Comparison of ENCODE assay signal across 24 mouse cellular contexts in the genomic region with DNA sequence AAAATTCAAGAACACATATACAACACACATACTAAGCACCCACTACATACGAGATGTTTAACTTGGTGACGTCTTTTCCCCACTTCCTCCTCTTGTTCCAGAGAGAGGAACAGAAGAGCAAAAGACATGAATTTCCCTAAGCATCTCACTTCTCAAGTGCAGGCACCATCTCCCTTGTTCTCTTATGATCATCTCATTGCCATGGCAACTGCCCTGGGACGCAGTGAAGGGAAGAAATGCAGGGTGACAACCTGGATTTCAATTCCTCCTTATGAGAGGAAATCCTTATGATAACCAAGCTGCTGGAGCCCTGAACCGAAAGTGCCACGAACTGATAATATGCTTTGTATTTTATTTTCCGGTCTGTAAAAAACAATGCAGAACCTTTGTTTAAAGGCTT. TPM values are rescaled to one million over a fixed set of nuclear protein-coding genes. Genes with fewer than 3 reads are reported as not detected.
"Had no signal": no experiment of that assay in that cellular context is flagged by ENCODE, and none has a peak within 500 bp of the region (broad histone marks: within the 10 kb centered on the region; RNA-seq: fewer than 3 reads in every experiment).

No protein-coding gene starts in this region.

- H3K9ac ChIP-seq: liver, embryonic 13.5 days; liver, embryonic 15.5 days; liver, postnatal 0 days; lung, embryonic 15.5 days; neural tube, embryonic 12.5 days; stomach, embryonic 15.5 days had no signal

- DNase-seq: liver; liver, embryonic 13.5 days; liver, postnatal 0 days; lung, adult 2 months; lung, postnatal 14 days; lung, postnatal 36 days; right cerebral cortex, postnatal 14 days; thymus, adult 2 months; thymus, postnatal 25 days; thymus, postnatal 4 days had no signal

- H3K9me3 ChIP-seq: liver, embryonic 13.5 days; liver, embryonic 15.5 days; lung, embryonic 15.5 days; neural tube, embryonic 12.5 days; stomach, embryonic 15.5 days had no signal

- H3K36me3 ChIP-seq: liver, embryonic 13.5 days; liver, embryonic 15.5 days; lung, embryonic 15.5 days; neural tube, embryonic 12.5 days; stomach, embryonic 15.5 days had no signal

- H3K27ac ChIP-seq: liver, embryonic 13.5 days; liver, embryonic 15.5 days; lung, embryonic 15.5 days; macrophage; neural tube, embryonic 12.5 days; stomach, embryonic 15.5 days; stomach, postnatal 0 days had no signal

- H3K4me2 ChIP-seq: liver, embryonic 11.5 days; liver, embryonic 13.5 days; liver, embryonic 15.5 days; lung, embryonic 15.5 days; neural tube, embryonic 12.5 days; stomach, embryonic 15.5 days had no signal

- H3K4me3 ChIP-seq: liver, embryonic 13.5 days; liver, embryonic 15.5 days; lung, embryonic 15.5 days; megakaryocyte, embryonic 14.5 days; myocyte; neural tube, embryonic 12.5 days; stomach, embryonic 15.5 days had no signal

- ATAC-seq: liver, postnatal 0 days; lung, postnatal 0 days had no signal

- H3K27me3 ChIP-seq: liver, embryonic 13.5 days; liver, embryonic 15.5 days; lung, embryonic 15.5 days; megakaryocyte, embryonic 14.5 days; neural tube, embryonic 12.5 days; stomach, embryonic 15.5 days had no signal

- H3K4me1 ChIP-seq: liver, embryonic 13.5 days; liver, embryonic 15.5 days; lung, embryonic 15.5 days; megakaryocyte, embryonic 14.5 days; neural tube, embryonic 12.5 days; stomach, embryonic 15.5 days had no signal

RNA-seq across cellular contexts. Expression of a gene that starts 33.3 kb away (rescaled TPM):
- total RNA-seq: neutrophil, adult 5-6 weeks had no signal
- polyA plus RNA-seq: liver, embryonic 11.5 days; liver, embryonic 13.5 days; liver, embryonic 15.5 days; liver, postnatal 0 days; lung, postnatal 0 days; macrophage; myocyte; spleen, adult 2 months; stomach, embryonic 15.5 days; testis, adult 2 months; thymus, adult 2 months; urinary bladder, adult 2 months had no signal
